ENCODE assay signal across 8 mouse cellular contexts in genomic region chr8:69775149-69775534, GRCm38 (mm10). TPM values are rescaled to one million over a fixed set of nuclear protein-coding genes. Genes with fewer than 3 reads are reported as not detected.
DNase-seq lines count a peak whose midpoint lies in the region; ATAC-seq and TF ChIP-seq lines count a peak whose summit lies in the region.

No protein-coding gene starts in this region.

- H3K4me2 ChIP-seq in kidney, embryonic 14.5 days (replicated peaks; ENCODE audit: low read depth, low read length): peak overlapping the region; percentile 36
- H3K4me2 ChIP-seq in hindbrain, embryonic 15.5 days: peak overlapping the region; percentile 69
- H3K4me2 ChIP-seq in midbrain, embryonic 14.5 days (ENCODE audit: low read length): peak overlapping the region; percentile 63

- 46% methylated on average over 2 of the region's 2 CpGs for WGBS in kidney, embryonic 14.5 days
- WGBS in hindbrain, embryonic 15.5 days: 54% methylated on average over 2 of the region's 2 CpGs
- WGBS in midbrain, embryonic 14.5 days: 57% methylated on average over 2 of the region's 2 CpGs

- no peaks in the 10 kb centered on the region for H3K9me3 ChIP-seq in kidney, embryonic 14.5 days (ENCODE audit: control insufficient read depth, low read length)
- H3K9me3 ChIP-seq in hindbrain, embryonic 15.5 days: no peaks in the 10 kb centered on the region
- H3K9me3 ChIP-seq in midbrain, embryonic 14.5 days (ENCODE audit: control insufficient read depth, low read length): no peaks in the 10 kb centered on the region

- H3K27ac ChIP-seq in kidney, embryonic 14.5 days (ENCODE audit: low read depth, low read length): no peak overlapping the region
- no peak overlapping the region for H3K27ac ChIP-seq in cortical plate, adult 2 months (ENCODE audit: insufficient read depth, low read length)
- H3K27ac ChIP-seq in hindbrain, embryonic 15.5 days (replicated peaks): peak overlapping the region; percentile 100
- peak overlapping the region; percentile 100 for H3K27ac ChIP-seq in midbrain, embryonic 14.5 days (replicated peaks; ENCODE audit: low read depth, low read length)

- no peak overlapping the region for H3K9ac ChIP-seq in kidney, embryonic 14.5 days (ENCODE audit: low read depth, low read length)
- H3K9ac ChIP-seq in hindbrain, embryonic 15.5 days: peak overlapping the region; percentile 17; the same call in 1 of the 2 replicates
- H3K9ac ChIP-seq in midbrain, embryonic 14.5 days (replicated peaks; ENCODE audit: low read length): peak overlapping the region; percentile 93; the same call in 1 of the 2 replicates

- no peak for TF ChIP-seq CTCF in cortical plate, adult 2 months (IDR thresholded peaks at IDR 0.05; ENCODE audit: extremely low read depth, insufficient read depth, low read length)

- 0 out of 2 replicates have a peak, but pooled peaks cover 4% of the 10 kb centered on the region for H3K36me3 ChIP-seq in kidney, embryonic 14.5 days (ENCODE audit: control insufficient read depth, insufficient read depth, low read length)
- no peaks in the 10 kb centered on the region for H3K36me3 ChIP-seq in hindbrain, embryonic 15.5 days
- no peaks in the 10 kb centered on the region; the same call in 1 of the 2 replicates for H3K36me3 ChIP-seq in midbrain, embryonic 14.5 days (ENCODE audit: control insufficient read depth, insufficient read depth, low read length)

- no peak; the same call in 1 of the 2 replicates for ATAC-seq in kidney, embryonic 14.5 days (ENCODE audit: low FRiP score, low TSS enrichment)
- ATAC-seq in hindbrain, embryonic 15.5 days (ENCODE audit: low FRiP score, low read depth): peak; percentile 27; the same call in 1 of the 2 replicates
- ATAC-seq in midbrain, embryonic 14.5 days (ENCODE audit: low FRiP score, low TSS enrichment): peak; percentile 28
- no peak for ATAC-seq in inflammation-experienced regulatory T-cells, adult 6 months

- peaks cover 10% of the 10 kb centered on the region; the same call in 1 of the 2 replicates for H3K4me1 ChIP-seq in kidney, embryonic 14.5 days (ENCODE audit: control insufficient read depth, insufficient read depth, low read length)
- H3K4me1 ChIP-seq in cortical plate, adult 2 months (ENCODE audit: control insufficient read depth, insufficient read depth, low read length): peaks cover 3% of the 10 kb centered on the region
- H3K4me1 ChIP-seq in hindbrain, embryonic 15.5 days (replicated peaks): peaks cover 34% of the 10 kb centered on the region
- H3K4me1 ChIP-seq in midbrain, embryonic 14.5 days (ENCODE audit: control insufficient read depth, insufficient read depth, low read length): peaks cover 26% of the 10 kb centered on the region

- no peak for DNase-seq in kidney, postnatal 4 days
- no peak for DNase-seq in midbrain, embryonic 14.5 days
- no peak for DNase-seq in ovary, postnatal 36 days (ENCODE audit: low spot score)
- DNase-seq in cerebellum, postnatal 36 days: no peak

- peak overlapping the region; percentile 82 for H3K4me3 ChIP-seq in kidney, embryonic 14.5 days (ENCODE audit: low read length)
- peak overlapping the region; percentile 69; the same call in 1 of the 2 replicates for H3K4me3 ChIP-seq in cortical plate, adult 2 months (ENCODE audit: insufficient read depth, low read length)
- peak overlapping the region; percentile 70 for H3K4me3 ChIP-seq in hindbrain, embryonic 15.5 days
- H3K4me3 ChIP-seq in midbrain, embryonic 14.5 days (replicated peaks; ENCODE audit: low read depth, low read length): peak overlapping the region; percentile 74; the same call in 1 of the 2 replicates

- no peaks in the 10 kb centered on the region for H3K27me3 ChIP-seq in kidney, embryonic 14.5 days (ENCODE audit: control insufficient read depth, insufficient read depth, low read length)
- no peaks in the 10 kb centered on the region for H3K27me3 ChIP-seq in hindbrain, embryonic 15.5 days
- no peaks in the 10 kb centered on the region for H3K27me3 ChIP-seq in midbrain, embryonic 14.5 days (ENCODE audit: control insufficient read depth, insufficient read depth, low read length)

- no peak for TF ChIP-seq POLR2A in cortical plate, adult 2 months (IDR thresholded peaks at IDR 0.05; ENCODE audit: extremely low read depth, insufficient read depth, low read length)

RNA-seq across cellular contexts. Expression of gene Gm20422, which starts 0.5 kb away (rescaled TPM):
- not detected in 2 replicates for polyA plus RNA-seq in kidney, embryonic 14.5 days (2014; fragmentation: Nextera tagmentation; extraction: Ambion mirVana)
- 0.15 and 1.3 TPM in 2 replicates for polyA plus RNA-seq in cortical plate, adult 2 months (2012; rRNA removed)
- 1.2 TPM in 1 of 2 replicates, not detected in the other for polyA plus RNA-seq in hindbrain, embryonic 15.5 days (2015; fragmentation: Nextera tagmentation; extraction: Ambion mirVana)
- not detected in 2 replicates for polyA plus RNA-seq in midbrain, embryonic 14.5 days (2014; fragmentation: Nextera tagmentation; extraction: Ambion mirVana)
- 1 to 10 TPM in 2 of 3 experiments, under 1 TPM in 1; 0.96 to 2.6 (median 1.4) TPM for polyA plus RNA-seq in inflammation-experienced regulatory T-cells, adult 6 months (2017; shearing (Covaris generic))

RNA-seq across cellular contexts. Expression of gene Atp13a1, which starts 15.8 kb away (rescaled TPM):
- 38.5 and 53.4 TPM in 2 replicates for polyA plus RNA-seq in kidney, embryonic 14.5 days (2014; fragmentation: Nextera tagmentation; extraction: Ambion mirVana)
- 49.2 and 51.6 TPM in 2 replicates for polyA plus RNA-seq in cortical plate, adult 2 months (2012; rRNA removed)
- polyA plus RNA-seq in hindbrain, embryonic 15.5 days (2015; fragmentation: Nextera tagmentation; extraction: Ambion mirVana): 50.1 and 54.6 TPM in 2 replicates
- polyA plus RNA-seq in midbrain, embryonic 14.5 days (2014; fragmentation: Nextera tagmentation; extraction: Ambion mirVana): 49.6 and 50.6 TPM in 2 replicates
- 10 to 100 TPM; 19.0 to 20.5 (median 20.0) TPM for polyA plus RNA-seq in inflammation-experienced regulatory T-cells, adult 6 months (2017; shearing (Covaris generic))

RNA-seq across cellular contexts. Expression of gene Zfp866, which starts 15.8 kb away (rescaled TPM):
- polyA plus RNA-seq in kidney, embryonic 14.5 days (2014; fragmentation: Nextera tagmentation; extraction: Ambion mirVana): 26.2 and 35.8 TPM in 2 replicates
- polyA plus RNA-seq in cortical plate, adult 2 months (2012; rRNA removed): 20.3 TPM in 2 replicates
- polyA plus RNA-seq in hindbrain, embryonic 15.5 days (2015; fragmentation: Nextera tagmentation; extraction: Ambion mirVana): 37.7 and 38.9 TPM in 2 replicates
- polyA plus RNA-seq in midbrain, embryonic 14.5 days (2014; fragmentation: Nextera tagmentation; extraction: Ambion mirVana): 40.1 and 50.4 TPM in 2 replicates
- polyA plus RNA-seq in inflammation-experienced regulatory T-cells, adult 6 months (2017; shearing (Covaris generic)): 10 to 100 TPM; 14.0 to 22.5 (median 16.0) TPM

RNA-seq across cellular contexts. Expression of gene Zfp963, which starts 25.4 kb away (rescaled TPM):
- polyA plus RNA-seq in kidney, embryonic 14.5 days (2014; fragmentation: Nextera tagmentation; extraction: Ambion mirVana): 5.6 and 6.8 TPM in 2 replicates
- 6.2 and 6.4 TPM in 2 replicates for polyA plus RNA-seq in cortical plate, adult 2 months (2012; rRNA removed)
- 6.0 and 7.0 TPM in 2 replicates for polyA plus RNA-seq in hindbrain, embryonic 15.5 days (2015; fragmentation: Nextera tagmentation; extraction: Ambion mirVana)
- 9.6 and 10.6 TPM in 2 replicates for polyA plus RNA-seq in midbrain, embryonic 14.5 days (2014; fragmentation: Nextera tagmentation; extraction: Ambion mirVana)
- polyA plus RNA-seq in inflammation-experienced regulatory T-cells, adult 6 months (2017; shearing (Covaris generic)): 1 to 10 TPM; 3.8 to 8.4 (median 7.1) TPM

RNA-seq across cellular contexts. Expression of gene Gmip, which starts 33.3 kb away (rescaled TPM):
- 8.1 and 8.2 TPM in 2 replicates for polyA plus RNA-seq in kidney, embryonic 14.5 days (2014; fragmentation: Nextera tagmentation; extraction: Ambion mirVana)
- polyA plus RNA-seq in cortical plate, adult 2 months (2012; rRNA removed): 15.7 and 16.1 TPM in 2 replicates
- 31.1 and 38.7 TPM in 2 replicates for polyA plus RNA-seq in hindbrain, embryonic 15.5 days (2015; fragmentation: Nextera tagmentation; extraction: Ambion mirVana)
- polyA plus RNA-seq in midbrain, embryonic 14.5 days (2014; fragmentation: Nextera tagmentation; extraction: Ambion mirVana): 26.0 and 33.2 TPM in 2 replicates
- polyA plus RNA-seq in inflammation-experienced regulatory T-cells, adult 6 months (2017; shearing (Covaris generic)): 100 to 1,000 TPM in 1 of 3 experiments, 10 to 100 TPM in 2; 53.2 to 105 (median 79.3) TPM

Comparison
In these comparisons a context has a peak if more than half of its experiments do, and no peak if none do; other contexts are left out.
1. ATAC-seq: peak in hindbrain, embryonic 15.5 days (single experiment) and midbrain, embryonic 14.5 days (single experiment); none in kidney, embryonic 14.5 days (single experiment) and inflammation-experienced regulatory T-cells, adult 6 months (single experiment).
2. H3K27ac ChIP-seq: peak in hindbrain, embryonic 15.5 days (single experiment) and midbrain, embryonic 14.5 days (single experiment); none in kidney, embryonic 14.5 days (single experiment) and cortical plate, adult 2 months (single experiment).
3. Peak in every context shown above with its lines, with median percentiles within 50 percentile points of each other: H3K4me2 ChIP-seq and H3K4me3 ChIP-seq.